In genomic region chr1:125561841-125562240, GRCm38 (mm10) we compare ENCODE assay signal across 8 mouse cellular contexts. TPM values are rescaled to one million over a fixed set of nuclear protein-coding genes. Genes with fewer than 3 reads are reported as not detected.
DNase-seq lines count a peak whose midpoint lies in the region; ATAC-seq and TF ChIP-seq lines count a peak whose summit lies in the region.

No protein-coding gene starts in this region.

- 67% methylated on average over 4 of the region's 4 CpGs for WGBS in lung, embryonic 14.5 days
- WGBS in embryonic facial prominence, embryonic 13.5 days: 73% methylated on average over 4 of the region's 4 CpGs
- WGBS in hindbrain, embryonic 13.5 days: 81% methylated on average over 4 of the region's 4 CpGs
- 66% methylated on average over 4 of the region's 4 CpGs for WGBS in midbrain, embryonic 13.5 days

- no peaks in the 10 kb centered on the region; the same call in 1 of the 2 replicates for H3K4me1 ChIP-seq in lung, embryonic 14.5 days (ENCODE audit: insufficient read depth)
- H3K4me1 ChIP-seq in embryonic facial prominence, embryonic 13.5 days: peaks cover 8% of the 10 kb centered on the region
- peaks cover 12% of the 10 kb centered on the region for H3K4me1 ChIP-seq in hindbrain, embryonic 13.5 days (replicated peaks)
- peaks cover 13% of the 10 kb centered on the region for H3K4me1 ChIP-seq in midbrain, embryonic 13.5 days (replicated peaks)

- no peak for DNase-seq in lung, embryonic 14.5 days
- DNase-seq in lung, postnatal 25 days (ENCODE audit: low spot score): no peak
- no peak for DNase-seq in frontal cortex, postnatal 10 days (ENCODE audit: low spot score in 2 of 2)
- no peak for DNase-seq in ovary, adult 18-20 months (ENCODE audit: low spot score)
- DNase-seq in frontal cortex, postnatal 14 days (ENCODE audit: low spot score in 2 of 2): no peak

- peak overlapping the region; percentile 74 for H3K4me2 ChIP-seq in lung, embryonic 14.5 days
- H3K4me2 ChIP-seq in embryonic facial prominence, embryonic 13.5 days: peak overlapping the region; percentile 80
- H3K4me2 ChIP-seq in hindbrain, embryonic 13.5 days: peak overlapping the region; percentile 69
- peak overlapping the region; percentile 70 for H3K4me2 ChIP-seq in midbrain, embryonic 13.5 days (replicated peaks)

- H3K9ac ChIP-seq in lung, embryonic 14.5 days: peak overlapping the region; percentile 88
- peak overlapping the region; percentile 85; the same call in 1 of the 2 replicates for H3K9ac ChIP-seq in embryonic facial prominence, embryonic 13.5 days
- peak overlapping the region; percentile 86 for H3K9ac ChIP-seq in hindbrain, embryonic 13.5 days
- H3K9ac ChIP-seq in midbrain, embryonic 13.5 days (replicated peaks): peak overlapping the region; percentile 91; the same call in 1 of the 2 replicates

- H3K4me3 ChIP-seq in lung, embryonic 14.5 days (ENCODE audit: low read depth, low read length): peak overlapping the region; percentile 80
- peak overlapping the region; percentile 80 for H3K4me3 ChIP-seq in embryonic facial prominence, embryonic 13.5 days
- peak overlapping the region; percentile 82 for H3K4me3 ChIP-seq in hindbrain, embryonic 13.5 days
- peak overlapping the region; percentile 81 for H3K4me3 ChIP-seq in midbrain, embryonic 13.5 days (replicated peaks)

- no peaks in the 10 kb centered on the region for H3K9me3 ChIP-seq in lung, embryonic 14.5 days (ENCODE audit: low read depth, low read length)
- no peaks in the 10 kb centered on the region for H3K9me3 ChIP-seq in embryonic facial prominence, embryonic 13.5 days
- H3K9me3 ChIP-seq in hindbrain, embryonic 13.5 days: no peaks in the 10 kb centered on the region
- H3K9me3 ChIP-seq in midbrain, embryonic 13.5 days: no peaks in the 10 kb centered on the region

- TF ChIP-seq CTCF in lung, embryonic 14.5 days (IDR thresholded peaks at IDR 0.05; ENCODE audit: low read depth): no peak

- H3K27ac ChIP-seq in lung, embryonic 14.5 days (ENCODE audit: low read depth): no peak overlapping the region
- no peak overlapping the region for H3K27ac ChIP-seq in embryonic facial prominence, embryonic 13.5 days
- H3K27ac ChIP-seq in hindbrain, embryonic 13.5 days: 0 out of 2 replicates have a peak overlapping the region, but pooled peaks have one; percentile 93
- no peak overlapping the region for H3K27ac ChIP-seq in midbrain, embryonic 13.5 days

- H3K36me3 ChIP-seq in lung, embryonic 14.5 days (ENCODE audit: insufficient read depth): peaks cover 11% of the 10 kb centered on the region; the same call in 1 of the 2 replicates
- H3K36me3 ChIP-seq in embryonic facial prominence, embryonic 13.5 days: peaks cover 11% of the 10 kb centered on the region
- H3K36me3 ChIP-seq in hindbrain, embryonic 13.5 days: 0 out of 2 replicates have a peak, but pooled peaks cover 10% of the 10 kb centered on the region
- no peaks in the 10 kb centered on the region for H3K36me3 ChIP-seq in midbrain, embryonic 13.5 days

- ATAC-seq in lung, embryonic 14.5 days (ENCODE audit: insufficient read depth): no peak
- no peak for ATAC-seq in embryonic facial prominence, embryonic 13.5 days (ENCODE audit: insufficient number of reproducible peaks, insufficient read depth, low FRiP score, low TSS enrichment, low read depth)
- no peak for ATAC-seq in hindbrain, embryonic 13.5 days (ENCODE audit: low FRiP score)
- ATAC-seq in midbrain, embryonic 13.5 days: no peak

- no peaks in the 10 kb centered on the region for H3K27me3 ChIP-seq in lung, embryonic 14.5 days (ENCODE audit: insufficient read depth, low read length)
- no peaks in the 10 kb centered on the region for H3K27me3 ChIP-seq in embryonic facial prominence, embryonic 13.5 days
- H3K27me3 ChIP-seq in hindbrain, embryonic 13.5 days: no peaks in the 10 kb centered on the region
- no peaks in the 10 kb centered on the region for H3K27me3 ChIP-seq in midbrain, embryonic 13.5 days

RNA-seq across cellular contexts. Expression of gene Slc35f5, which starts 1.4 kb away (rescaled TPM):
- polyA plus RNA-seq in lung, embryonic 14.5 days (2014; fragmentation: Nextera tagmentation; extraction: Ambion mirVana): 43.4 and 44.8 TPM in 2 replicates
- polyA plus RNA-seq in embryonic facial prominence, embryonic 13.5 days (2015; fragmentation: Nextera tagmentation; extraction: Ambion mirVana): 39.2 and 44.8 TPM in 2 replicates
- 27.7 and 34.8 TPM in 2 replicates for polyA plus RNA-seq in hindbrain, embryonic 13.5 days (2015; fragmentation: Nextera tagmentation; extraction: Ambion mirVana)
- polyA plus RNA-seq in midbrain, embryonic 13.5 days (2015; fragmentation: Nextera tagmentation; extraction: Ambion mirVana): 25.3 and 28.8 TPM in 2 replicates
